Mouse (Mus musculus) liver, embryonic 13.5 days (tissue): ENCODE data around the gene Resf1. TPM values are rescaled to one million over a fixed set of nuclear protein-coding genes. Genes with fewer than 3 reads are reported as not detected.
"Not testable (repeated sequence)": the region's sequence is repeated elsewhere in the genome, so short reads cannot be mapped to it uniquely, and the experiment has no call there.

Source experiments
- ATAC-seq: fragments of 200-750 bp; cut with Nextera tagmentation; 2 replicates; pipeline ENCODE4 v1.8.0; 2017; ENCODE audit warnings: low read depth, mild to moderate bottlenecking, moderate number of reproducible peaks, moderate library complexity
- DNase-seq: peaks from one replicate; pipeline ENCODE4 v3.0.0; 2022
- H3K27ac ChIP-seq: fragments of 300-500 bp; sonication (generic); 2 replicates; pipeline ENCODE4 v1.5.1; 2015; ENCODE audit warnings: moderate library complexity, mild to moderate bottlenecking, inconsistent platforms
- H3K27me3 ChIP-seq: fragments of 300-500 bp; sonication (generic); 2 replicates; pipeline ENCODE4 v1.6.1; 2015; ENCODE audit warnings: mild to moderate bottlenecking, inconsistent platforms
- H3K36me3 ChIP-seq: fragments of 300-500 bp; sonication (generic); 2 replicates; pipeline ENCODE4 v1.6.1; 2015; ENCODE audit warnings: mild to moderate bottlenecking, inconsistent platforms
- H3K4me1 ChIP-seq: fragments of 300-500 bp; sonication (generic); replicated peaks from 2 replicates; pipeline ENCODE4 v1.6.1; 2015; ENCODE audit warnings: inconsistent platforms
- H3K4me2 ChIP-seq: fragments of 300-500 bp; sonication (generic); 2 replicates; pipeline ENCODE4 v1.6.1; 2015; ENCODE audit warnings: inconsistent platforms, mild to moderate bottlenecking, moderate library complexity
- H3K4me3 ChIP-seq: fragments of 300-500 bp; sonication (generic); replicated peaks from 2 replicates; pipeline ENCODE4 v1.5.1; 2015; ENCODE audit warnings: mild to moderate bottlenecking, inconsistent platforms
- H3K9ac ChIP-seq: fragments of 300-500 bp; sonication (generic); 2 replicates; pipeline ENCODE4 v1.6.1; 2015; ENCODE audit warnings: mild to moderate bottlenecking, inconsistent platforms
- H3K9me3 ChIP-seq: fragments of 300-500 bp; sonication (generic); replicated peaks from 2 replicates; pipeline ENCODE4 v1.6.1; 2016; ENCODE audit warnings: inconsistent platforms
- WGBS: fragments of 180-500 bp; shearing (Covaris S2); methylation state at CpG from one replicate; pipeline ENCODE4 v1.1.7; 2015; ENCODE audit not compliant: insufficient replicate concordance; 5-methylcytosine and 5-hydroxymethylcytosine counted together
- polyA plus RNA-seq: library from polyadenylated mRNA; unstranded; fragments of >200 nt; fragmentation: Nextera tagmentation; extraction: Ambion mirVana; gene quantifications from 2 replicates; pipeline ENCODE4 v1.2.1, GENCODE M21; 2015

Resf1 gene
- 24.6 and 32.0 TPM in 2 replicates for polyA plus RNA-seq

- peaks cover 26% of the 10 kb centered on the region for H3K36me3 ChIP-seq
- H3K9ac ChIP-seq, result peak within 1 kb of the TSS; percentile 94
- 2% methylated on average over 61 of the region's 61 CpGs for WGBS
- peak within 1 kb of the TSS; percentile 95 for H3K27ac ChIP-seq
- H3K9me3 ChIP-seq, result peaks cover 21% of the 10 kb centered on the region
- H3K4me1 ChIP-seq, result peaks cover 44% of the 10 kb centered on the region
- H3K4me3 ChIP-seq, result peak within 1 kb of the TSS; percentile 88
- DNase-seq (peak; percentile 82), ATAC-seq (peak; percentile 98)
- no peaks in the 10 kb centered on the region for H3K27me3 ChIP-seq
- H3K4me2 ChIP-seq, result peak within 1 kb of the TSS; percentile 61
Measured at GRCm38 (mm10) chr6:149308956-149309932, at the start of gene Resf1. Resf1 (plus strand) TSS chr6:149309414.

- DNase-seq (no peak), ATAC-seq (peak; percentile 69)
- Histone ChIP-seq H3K4me3 (no peak overlapping the region), H3K27ac (no peak overlapping the region), H3K4me2 (no peak overlapping the region), H3K9me3 (no peaks in the 10 kb centered on the region), H3K36me3 (no peaks in the 10 kb centered on the region), H3K27me3 (no peaks in the 10 kb centered on the region), H3K4me1 (peaks cover 5% of the 10 kb centered on the region; the same call in 1 of the 2 replicates), H3K9ac (no peak overlapping the region)
- WGBS, result 36% methylated on average over 3 of the region's 3 CpGs
Measured at GRCm38 (mm10) chr6:149260801-149261239, 48.4 kb upstream of the Resf1 start.

GRCm38 (mm10) chr6:149267951-149268350 lies 41.3 kb upstream of the Resf1 start:
- no peak overlapping the region for H3K4me2 ChIP-seq
- H3K4me1 ChIP-seq, result no peaks in the 10 kb centered on the region
- no peak for ATAC-seq

GRCm38 (mm10) chr6:149278248-149278731 lies 30.9 kb upstream of the Resf1 start:
- Histone ChIP-seq H3K9me3 (0 out of 2 replicates have a peak, but pooled peaks cover 3% of the 10 kb centered on the region), H3K4me2 (peak overlapping the region; percentile 42), H3K9ac (peak overlapping the region; percentile 50), H3K4me3 (no peak overlapping the region), H3K36me3 (0 out of 2 replicates have a peak, but pooled peaks cover 8% of the 10 kb centered on the region), H3K27ac (peak overlapping the region; percentile 96), H3K4me1 (peaks cover 30% of the 10 kb centered on the region), H3K27me3 (no peaks in the 10 kb centered on the region)
- peak; percentile 97 for ATAC-seq
- DNase-seq, result peak; percentile 42
- 3% methylated on average over 2 of the region's 2 CpGs for WGBS

More at GRCm38 (mm10) chr6:149267951-149268350, 41.3 kb upstream of the Resf1 start:
- Histone ChIP-seq H3K36me3 (no peaks in the 10 kb centered on the region), H3K4me3 (no peak overlapping the region), H3K9me3 (no peaks in the 10 kb centered on the region), H3K27ac (no peak overlapping the region), H3K27me3 (no peaks in the 10 kb centered on the region), H3K9ac (no peak overlapping the region)
- DNase-seq, result no peak

- WGBS, result 41% methylated on average over 1 of the region's 1 CpGs
- Histone ChIP-seq H3K4me2 (peak overlapping the region; percentile 42), H3K9ac (peak overlapping the region; percentile 50; the same call in 1 of the 2 replicates), H3K9me3 (0 out of 2 replicates have a peak, but pooled peaks cover 5% of the 10 kb centered on the region), H3K4me1 (peaks cover 30% of the 10 kb centered on the region), H3K4me3 (no peak overlapping the region), H3K27ac (peak overlapping the region; percentile 96), H3K36me3 (0 out of 2 replicates have a peak, but pooled peaks cover 8% of the 10 kb centered on the region), H3K27me3 (no peaks in the 10 kb centered on the region)
- DNase-seq, result no peak
- ATAC-seq, result peak; percentile 69
Measured at GRCm38 (mm10) chr6:149278866-149279265, 30.3 kb upstream of the Resf1 start.

- H3K27ac ChIP-seq, result peak overlapping the region; percentile 14; the same call in 1 of the 2 replicates
- H3K4me1 ChIP-seq, result peaks cover 30% of the 10 kb centered on the region
- H3K4me2 ChIP-seq, result no peak overlapping the region
- H3K27me3 ChIP-seq, result no peaks in the 10 kb centered on the region
- 0 out of 2 replicates have a peak, but pooled peaks cover 5% of the 10 kb centered on the region for H3K9me3 ChIP-seq
- no peak overlapping the region for H3K4me3 ChIP-seq
- ATAC-seq, result peak; percentile 60
- DNase-seq, result no peak
- H3K36me3 ChIP-seq, result 0 out of 2 replicates have a peak, but pooled peaks cover 8% of the 10 kb centered on the region
- no peak overlapping the region for H3K9ac ChIP-seq
Measured at GRCm38 (mm10) chr6:149280511-149280910, 28.7 kb upstream of the Resf1 start.

- H3K4me1 ChIP-seq, H3K36me3 ChIP-seq, H3K4me3 ChIP-seq, DNase-seq, ATAC-seq, H3K27ac ChIP-seq, H3K4me2 ChIP-seq, H3K27me3 ChIP-seq, H3K9ac ChIP-seq, H3K9me3 ChIP-seq: not testable (repeated sequence)
- WGBS, result 75% methylated on average over 9 of the region's 9 CpGs
Measured at GRCm38 (mm10) chr6:149288190-149288589, 21.0 kb upstream of the Resf1 start.

- H3K27ac ChIP-seq, H3K4me1 ChIP-seq, H3K4me3 ChIP-seq, H3K9ac ChIP-seq, H3K4me2 ChIP-seq, DNase-seq, ATAC-seq, H3K27me3 ChIP-seq: not testable (repeated sequence)
- Histone ChIP-seq H3K9me3 (peaks cover 19% of the 10 kb centered on the region), H3K36me3 (peaks cover 13% of the 10 kb centered on the region)
Measured at GRCm38 (mm10) chr6:149303231-149303630, 6.0 kb upstream of the Resf1 start.

GRCm38 (mm10) chr6:149307092-149307491 lies 2.1 kb upstream of the Resf1 start:
- Histone ChIP-seq H3K4me1 (peaks cover 34% of the 10 kb centered on the region), H3K27me3 (no peaks in the 10 kb centered on the region), H3K4me3 (no peak overlapping the region), H3K9ac (no peak overlapping the region), H3K36me3 (peaks cover 22% of the 10 kb centered on the region), H3K4me2 (no peak overlapping the region), H3K9me3 (peaks cover 21% of the 10 kb centered on the region), H3K27ac (no peak overlapping the region)
- DNase-seq (no peak), ATAC-seq (no peak)
- WGBS, result 84% methylated on average over 2 of the region's 2 CpGs

- 0 out of 2 replicates have a peak overlapping the region, but pooled peaks have one; percentile 23 for H3K27ac ChIP-seq
- ATAC-seq, result no peak
- 27% methylated on average over 2 of the region's 2 CpGs for WGBS
Measured at GRCm38 (mm10) chr6:149307801-149308200, 1.4 kb upstream of the Resf1 start.

GRCm38 (mm10) chr6:149310226-149310625 lies 1.0 kb downstream of the Resf1 start:
- WGBS, result 50% methylated on average over 2 of the region's 2 CpGs
- DNase-seq (no peak), ATAC-seq (no peak)
- peak overlapping the region; percentile 61 for H3K4me2 ChIP-seq
- H3K27ac ChIP-seq, result peak overlapping the region; percentile 95
- peaks cover 54% of the 10 kb centered on the region for H3K4me1 ChIP-seq
- H3K27me3 ChIP-seq, result no peaks in the 10 kb centered on the region
- peaks cover 18% of the 10 kb centered on the region for H3K9me3 ChIP-seq
- peaks cover 35% of the 10 kb centered on the region for H3K36me3 ChIP-seq
- peak overlapping the region; percentile 88 for H3K4me3 ChIP-seq
- H3K9ac ChIP-seq, result peak overlapping the region; percentile 94

More at GRCm38 (mm10) chr6:149307801-149308200, 1.4 kb upstream of the Resf1 start:
- H3K9me3 ChIP-seq, result peaks cover 21% of the 10 kb centered on the region
- H3K36me3 ChIP-seq, result peaks cover 22% of the 10 kb centered on the region
- H3K9ac ChIP-seq, result no peak overlapping the region
- peaks cover 38% of the 10 kb centered on the region for H3K4me1 ChIP-seq
- H3K4me3 ChIP-seq, result no peak overlapping the region
- H3K27me3 ChIP-seq, result no peaks in the 10 kb centered on the region
- no peak overlapping the region for H3K4me2 ChIP-seq
- DNase-seq, result no peak
